9 mouse cellular contexts compared by ENCODE assay signal in the genomic region with DNA sequence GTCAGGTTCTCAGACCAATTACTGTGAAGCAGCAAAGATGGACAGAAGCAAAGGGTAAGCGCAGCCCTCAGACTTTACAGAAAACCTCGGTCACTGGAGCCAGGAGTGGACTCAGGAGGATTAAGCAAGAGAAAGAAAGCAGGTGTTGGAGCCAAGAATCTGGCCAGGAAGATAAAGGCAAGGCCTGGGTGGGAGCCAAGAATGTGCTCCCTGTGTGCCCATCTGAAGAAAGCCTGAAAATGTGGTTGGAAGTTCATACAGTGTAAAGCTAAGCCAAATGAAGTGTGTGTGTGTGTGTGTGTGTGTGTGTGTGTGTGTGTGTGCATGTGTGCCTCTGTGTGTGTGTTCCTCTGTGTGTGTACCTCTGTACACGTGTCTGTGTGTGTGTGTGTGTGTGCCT.
DNase-seq lines count a peak whose midpoint lies in the region; ATAC-seq and TF ChIP-seq lines count a peak whose summit lies in the region.
"Had no signal": no experiment of that assay in that cellular context is flagged by ENCODE, and none has a peak within 500 bp of the region (broad histone marks: within the 10 kb centered on the region; RNA-seq: fewer than 3 reads in every experiment).

No protein-coding gene starts in this region.

- H3K4me1 ChIP-seq in intestine, embryonic 16.5 days (ENCODE audit: control insufficient read depth, insufficient read depth, low read length) = no peaks in the 10 kb centered on the region
- no peaks in the 10 kb centered on the region for H3K4me1 ChIP-seq in intestine, embryonic 15.5 days (replicated peaks)
- H3K4me1 ChIP-seq: limb, embryonic 12.5 days had no signal

- no peaks in the 10 kb centered on the region for H3K36me3 ChIP-seq in intestine, embryonic 16.5 days (ENCODE audit: control insufficient read depth, insufficient read depth, low read length)
- H3K36me3 ChIP-seq in intestine, embryonic 15.5 days = no peaks in the 10 kb centered on the region
- H3K36me3 ChIP-seq: limb, embryonic 12.5 days had no signal

- no peak overlapping the region for H3K27ac ChIP-seq in intestine, embryonic 16.5 days (ENCODE audit: low read length)
- no peak overlapping the region for H3K27ac ChIP-seq in intestine, embryonic 15.5 days
- H3K27ac ChIP-seq in left cerebral cortex, adult 2 months = no peak overlapping the region
- H3K27ac ChIP-seq: limb, embryonic 12.5 days had no signal

- no peaks in the 10 kb centered on the region for H3K9me3 ChIP-seq in intestine, embryonic 16.5 days (ENCODE audit: control insufficient read depth, low read length)
- no peaks in the 10 kb centered on the region for H3K9me3 ChIP-seq in intestine, embryonic 15.5 days
- H3K9me3 ChIP-seq: limb, embryonic 12.5 days had no signal

- intact Hi-C loops in left cerebral cortex, adult 2 months (cut with DNase I) = loop anchor here (1.0 kb wide), 1 partner anchor 13 kb away; no protein-coding TSS in a partner anchor

- 0 out of 2 replicates have a peak, but pooled peaks have one; percentile 53 for ATAC-seq in intestine, embryonic 16.5 days
- ATAC-seq in intestine, embryonic 15.5 days = no peak

- H3K4me3 ChIP-seq in intestine, embryonic 16.5 days (ENCODE audit: low read length) = no peak overlapping the region
- no peak overlapping the region for H3K4me3 ChIP-seq in intestine, embryonic 15.5 days (replicated peaks)
- no peak overlapping the region for H3K4me3 ChIP-seq in left cerebral cortex, adult 2 months
- H3K4me3 ChIP-seq: limb, embryonic 12.5 days had no signal

- no peaks in the 10 kb centered on the region for H3K27me3 ChIP-seq in intestine, embryonic 16.5 days (replicated peaks; ENCODE audit: control insufficient read depth, insufficient read depth, low read length)
- H3K27me3 ChIP-seq in intestine, embryonic 15.5 days (replicated peaks) = no peaks in the 10 kb centered on the region
- H3K27me3 ChIP-seq: limb, embryonic 12.5 days had no signal

- H3K4me2 ChIP-seq in intestine, embryonic 16.5 days (ENCODE audit: low read depth, low read length) = no peak overlapping the region
- H3K4me2 ChIP-seq in intestine, embryonic 15.5 days (replicated peaks) = no peak overlapping the region
- H3K4me2 ChIP-seq: limb, embryonic 12.5 days had no signal

- DNase-seq in adrenal gland, postnatal 25 days = peak; percentile 54
- DNase-seq in kidney, postnatal 14 days = peak; percentile 66
- DNase-seq in ovary, postnatal 10 days (ENCODE audit: low spot score) = peak; percentile 13
- DNase-seq in embryo, embryonic 11 days = no peak
- no peak for DNase-seq in thymus, postnatal 36 days
- no peak for DNase-seq in left cerebral cortex, adult 2 months (ENCODE audit: extremely low spot score in 1 of 2, low spot score in 2 of 2)

- TF ChIP-seq CTCF in left cerebral cortex, adult 2 months (IDR thresholded peaks at IDR 0.05) = no peak

- 62% methylated on average over 3 of the region's 3 CpGs for WGBS in intestine, embryonic 16.5 days
- 65% methylated on average over 3 of the region's 3 CpGs for WGBS in intestine, embryonic 15.5 days

- no peak overlapping the region for H3K9ac ChIP-seq in intestine, embryonic 16.5 days (ENCODE audit: low read depth, low read length)
- no peak overlapping the region for H3K9ac ChIP-seq in intestine, embryonic 15.5 days
- H3K9ac ChIP-seq: limb, embryonic 12.5 days had no signal

Comparison
In these comparisons a context has a peak if more than half of its experiments do, and no peak if none do; other contexts are left out.
1. DNase-seq: peak in adrenal gland, postnatal 25 days (single experiment), kidney, postnatal 14 days (single experiment) and ovary, postnatal 10 days (single experiment); none in embryo, embryonic 11 days (single experiment), thymus, postnatal 36 days (0 of 2) and left cerebral cortex, adult 2 months (0 of 2).